In genomic region chr16:95658836-95659430, GRCm38 (mm10) we compare ENCODE assay signal across 8 mouse cellular contexts. TPM values are rescaled to one million over a fixed set of nuclear protein-coding genes. Genes with fewer than 3 reads are reported as not detected.
DNase-seq lines count a peak whose midpoint lies in the region; TF ChIP-seq lines count a peak whose summit lies in the region.

No protein-coding gene starts in this region.

- peak; percentile 60 to 85 for DNase-seq in heart, adult 18-20 months
- DNase-seq in heart, embryonic 10.5 days (ENCODE audit: low spot score): no peak
- peak; percentile 62 for DNase-seq in CD4-positive helper T cell, adult 2 months (ENCODE audit: low read depth, low spot score)
- peak; percentile 52 for DNase-seq in gastrocnemius, postnatal 25 days
- DNase-seq in limb, embryonic 10.5 days (ENCODE audit: low spot score): peak; percentile 52
- peak; percentile 50 to 79 for DNase-seq in natural killer cell, adult 2 months (ENCODE audit: low spot score in 2 of 2)
- DNase-seq in urinary bladder, postnatal 25 days (ENCODE audit: low spot score): peak; percentile 79

- H3K4me1 ChIP-seq in heart, embryonic 10.5 days: peaks cover 5% of the 10 kb centered on the region
- H3K4me1 ChIP-seq in bone marrow, adult 2 months (ENCODE audit: control insufficient read depth, insufficient read depth, low read length): no peaks in the 10 kb centered on the region; the same call in 1 of the 2 replicates
- peaks cover 27% of the 10 kb centered on the region for H3K4me1 ChIP-seq in limb, embryonic 10.5 days

- no peak for TF ChIP-seq POLR2A in bone marrow, adult 2 months (IDR thresholded peaks at IDR 0.05; ENCODE audit: borderline replicate concordance, control insufficient read depth, low read depth, low read length)

- 59% methylated on average over 5 of the region's 5 CpGs for WGBS in heart, embryonic 10.5 days
- 52% methylated on average over 5 of the region's 5 CpGs for WGBS in bone marrow, adult 2 months
- WGBS in limb, embryonic 10.5 days: 65% methylated on average over 5 of the region's 5 CpGs

- no peaks in the 10 kb centered on the region for H3K36me3 ChIP-seq in heart, embryonic 10.5 days
- peaks cover 3% of the 10 kb centered on the region; the same call in 1 of the 2 replicates for H3K36me3 ChIP-seq in limb, embryonic 10.5 days

- no peak overlapping the region for H3K27ac ChIP-seq in heart, embryonic 10.5 days
- no peak overlapping the region for H3K27ac ChIP-seq in bone marrow, adult 2 months (ENCODE audit: control insufficient read depth, insufficient read depth, low read depth, low read length, poor library complexity)
- H3K27ac ChIP-seq in limb, embryonic 10.5 days: peak overlapping the region; percentile 63; the same call in 1 of the 2 replicates

- H3K27me3 ChIP-seq in heart, embryonic 10.5 days (ENCODE audit: insufficient read depth, poor library complexity, severe bottlenecking): no peaks in the 10 kb centered on the region
- no peaks in the 10 kb centered on the region for H3K27me3 ChIP-seq in limb, embryonic 10.5 days (ENCODE audit: low read depth, poor library complexity, severe bottlenecking)

- no peaks in the 10 kb centered on the region for H3K9me3 ChIP-seq in heart, embryonic 10.5 days
- H3K9me3 ChIP-seq in limb, embryonic 10.5 days (replicated peaks): no peaks in the 10 kb centered on the region

- peak; percentile 94 for TF ChIP-seq CTCF in bone marrow, adult 2 months (IDR thresholded peaks at IDR 0.05; ENCODE audit: control insufficient read depth, insufficient read depth, low read length)

- no peak overlapping the region for H3K4me3 ChIP-seq in heart, embryonic 10.5 days
- H3K4me3 ChIP-seq in bone marrow, adult 2 months (replicated peaks; ENCODE audit: control insufficient read depth, low read depth, low read length): no peak overlapping the region
- no peak overlapping the region for H3K4me3 ChIP-seq in limb, embryonic 10.5 days

RNA-seq across cellular contexts. Expression of gene Ets2, which starts 42.9 kb away (rescaled TPM):
- 10 to 100 TPM; 44.7 to 51.2 TPM for total RNA-seq in heart, adult 18-20 months (2021)
- polyA plus RNA-seq in heart, embryonic 10.5 days (2016; fragmentation: Nextera tagmentation; extraction: Ambion mirVana): 38.5 and 41.0 TPM in 2 replicates
- polyA plus RNA-seq in bone marrow, adult 2 months (2011; ENCODE audit: insufficient read depth, insufficient read length, low replicate concordance, missing spikeins): 5.5 and 12.0 TPM in 2 replicates
- 10 to 100 TPM; 25.4 to 29.2 TPM for total RNA-seq in gastrocnemius, postnatal 25 days (2021)
- 110 and 119 TPM in 2 replicates for polyA plus RNA-seq in limb, embryonic 10.5 days (2016; fragmentation: Nextera tagmentation; extraction: Ambion mirVana)
